Mouse (Mus musculus) cerebellum, adult 11-12 months (tissue): Measurements from ENCODE around the gene Macrod2.

Source experiments
- DNase-seq: peaks from one replicate; pipeline ENCODE4 v3.0.0; 2022

Gene Macrod2

GRCm38 (mm10) chr2:140819391-140820120, 424.4 kb downstream of the Macrod2 start:
- no peak for DNase-seq

DNA sequence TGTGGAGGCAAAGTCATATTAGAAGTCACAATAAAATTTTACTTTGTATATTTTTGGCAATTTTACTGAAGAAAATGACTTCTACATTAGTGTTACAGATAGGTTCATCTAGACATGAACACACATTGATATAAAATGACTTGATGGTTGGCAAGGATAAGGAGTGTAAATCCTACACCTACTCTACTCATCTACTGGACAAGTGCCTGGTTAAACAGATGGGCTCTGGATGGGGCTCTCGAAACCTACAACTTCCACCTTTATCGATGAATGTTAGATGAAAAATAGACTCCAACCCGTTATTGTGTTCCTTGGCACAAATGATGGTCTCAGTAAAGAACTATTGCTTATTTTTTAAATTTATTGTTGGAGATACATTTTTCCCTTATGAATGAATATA, 427.3 kb downstream of the Macrod2 start:
- peak; percentile 54 for DNase-seq

GRCm38 (mm10) chr2:140826241-140826640, 431.1 kb downstream of the Macrod2 start:
- DNase-seq = no peak

DNA sequence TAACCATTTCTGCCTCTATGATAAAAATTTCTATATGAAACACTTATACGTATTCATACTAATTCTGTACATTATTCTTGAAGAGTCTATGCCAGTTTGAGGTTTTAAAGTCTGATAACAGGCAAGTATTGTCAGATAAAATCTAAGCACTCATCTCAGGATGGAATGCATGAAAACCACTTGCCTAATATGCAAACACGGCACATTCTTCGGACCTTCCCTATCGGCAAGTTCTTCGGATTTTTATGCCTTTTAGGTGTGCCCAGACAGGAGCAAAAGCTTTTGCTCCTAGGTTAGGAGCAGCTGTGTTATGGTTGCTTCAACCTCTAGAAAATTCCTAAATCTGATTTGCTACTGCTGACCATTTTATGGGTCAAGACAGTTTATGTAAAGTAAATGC, 433.8 kb downstream of the Macrod2 start:
- no peak for DNase-seq

DNA sequence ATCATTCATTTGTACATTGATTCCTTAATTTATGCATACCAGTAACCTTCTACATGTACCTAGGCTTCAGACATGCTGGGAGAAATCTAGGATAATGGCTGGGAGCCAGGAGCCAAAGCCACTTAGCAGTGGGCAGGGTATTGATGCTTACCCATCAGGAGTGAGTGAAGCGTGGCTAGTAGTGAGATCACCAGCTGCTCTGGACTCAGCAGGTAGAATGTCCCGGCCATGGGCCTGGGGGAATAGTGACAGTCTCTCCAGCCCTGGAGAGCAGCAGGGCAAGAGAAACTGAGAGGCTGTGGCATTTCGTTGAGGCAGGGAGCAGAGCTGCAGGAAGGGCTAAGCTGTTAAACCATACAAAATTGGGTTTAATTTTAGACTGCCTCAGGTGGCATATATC, 435.0 kb downstream of the Macrod2 start:
- peak; percentile 64 for DNase-seq

- no peak for DNase-seq
Observed at GRCm38 (mm10) chr2:140839371-140839770, 444.3 kb downstream of the Macrod2 start.

DNA sequence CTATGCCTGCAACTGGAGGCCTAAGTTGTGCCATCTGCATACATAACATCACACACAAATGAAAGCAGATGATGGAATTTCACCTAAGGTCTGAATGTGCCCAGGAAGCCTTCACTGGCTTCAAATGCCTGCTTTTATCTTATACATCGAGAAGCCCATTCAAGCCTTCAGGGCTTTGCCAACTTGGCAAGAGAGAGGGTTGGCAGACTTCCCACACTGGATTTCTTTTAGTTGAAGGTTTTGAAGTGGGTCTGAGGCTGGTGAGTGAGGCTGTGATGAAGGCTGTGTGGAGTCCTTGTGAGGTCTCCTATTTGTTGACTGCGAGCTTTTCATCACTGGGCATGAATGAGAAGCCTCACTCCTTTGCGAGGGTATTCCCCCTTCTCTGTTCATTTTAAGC, 444.8 kb downstream of the Macrod2 start:
- peak; percentile 50 for DNase-seq

DNA sequence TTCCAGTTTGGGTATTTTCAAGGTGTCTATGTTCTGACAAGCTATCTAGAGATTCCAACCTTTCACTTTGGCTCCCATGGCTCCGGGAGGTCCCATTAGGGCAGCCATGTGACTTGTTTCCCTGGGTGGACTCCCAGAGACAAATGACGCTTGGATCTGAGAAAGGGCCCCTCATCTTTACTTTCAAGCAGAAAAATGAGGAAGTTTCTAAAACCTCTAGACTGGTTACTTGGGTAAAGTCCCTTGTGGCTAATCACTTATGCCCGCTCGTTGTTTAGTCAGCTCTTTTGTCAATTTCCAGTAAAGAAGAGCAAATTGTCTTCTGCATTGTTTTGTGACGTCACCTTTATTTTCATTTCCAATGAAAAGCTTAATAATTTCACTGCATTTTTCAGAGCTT, 448.9 kb downstream of the Macrod2 start:
- no peak for DNase-seq

DNA sequence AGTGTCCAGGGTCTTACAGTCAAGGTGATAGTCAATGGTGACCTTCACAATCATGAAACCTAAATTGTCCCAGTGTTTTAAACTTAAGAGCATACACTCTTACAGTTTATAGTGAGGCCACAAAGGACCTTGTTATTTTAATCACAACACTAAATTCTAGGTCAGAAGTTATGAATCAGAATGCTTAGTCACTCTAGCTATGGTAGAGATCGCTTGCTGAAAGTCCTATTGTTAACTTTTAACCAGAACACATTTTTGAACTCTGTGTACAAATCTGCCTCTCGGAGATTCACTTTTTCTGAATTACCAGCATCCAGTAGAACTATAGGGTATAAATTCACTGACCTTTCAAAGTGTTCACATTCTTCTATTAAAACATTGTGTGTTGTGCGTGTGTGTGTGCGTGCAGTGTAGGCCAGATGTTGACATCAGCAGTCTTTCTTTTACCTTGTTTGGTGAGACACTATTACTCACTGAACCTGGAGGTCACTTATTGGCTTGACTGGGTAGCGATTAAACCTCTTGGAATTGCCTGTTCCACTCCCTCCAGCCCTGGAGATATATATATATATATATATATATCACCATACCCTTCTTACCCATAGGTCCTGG, 452.8 kb downstream of the Macrod2 start:
- no peak for DNase-seq

- DNase-seq = no peak
Observed at GRCm38 (mm10) chr2:140853538-140853937, 458.4 kb downstream of the Macrod2 start.

DNA sequence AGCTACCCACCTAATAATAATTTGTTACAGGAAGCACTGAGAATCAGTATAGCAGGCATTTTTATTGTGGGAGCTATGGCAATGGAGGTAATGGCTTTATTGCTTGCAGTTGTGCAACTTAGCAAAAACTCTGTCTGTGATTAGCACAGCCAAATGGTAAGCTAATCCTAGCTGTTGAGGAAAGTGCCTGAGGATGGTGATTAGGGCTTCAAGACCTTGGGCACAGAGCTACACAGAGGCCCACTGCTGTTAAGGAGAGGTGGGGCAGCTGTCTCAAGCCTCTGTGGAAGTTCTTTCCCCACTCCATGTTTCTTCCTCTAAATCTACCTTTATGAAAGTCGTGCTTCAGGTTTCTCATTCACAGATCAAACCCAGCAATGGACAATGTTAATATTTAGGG, 466.2 kb downstream of the Macrod2 start:
- no peak for DNase-seq

GRCm38 (mm10) chr2:140862736-140863135, 467.6 kb downstream of the Macrod2 start:
- peak; percentile 16 for DNase-seq

GRCm38 (mm10) chr2:140865636-140866035, 470.5 kb downstream of the Macrod2 start:
- no peak for DNase-seq

DNA sequence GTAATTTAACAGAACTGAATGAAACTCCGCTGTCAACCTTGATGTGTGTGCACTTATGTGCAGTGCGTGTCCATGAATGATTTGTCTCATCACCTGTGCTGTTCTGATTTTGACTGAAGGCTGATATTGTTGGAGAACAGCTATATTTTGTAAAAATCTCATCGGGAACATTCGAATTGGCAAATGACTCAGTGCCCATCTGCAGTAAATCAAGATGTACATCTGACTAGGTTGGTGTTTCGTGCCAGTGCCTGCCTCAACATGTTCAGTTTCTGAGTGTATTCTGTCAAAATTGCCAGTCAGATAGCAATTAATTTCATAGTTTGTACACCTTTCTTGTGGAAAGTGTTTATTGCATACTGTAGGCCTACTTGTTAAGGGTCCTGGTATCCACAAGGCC, 472.0 kb downstream of the Macrod2 start:
- no peak for DNase-seq

DNA sequence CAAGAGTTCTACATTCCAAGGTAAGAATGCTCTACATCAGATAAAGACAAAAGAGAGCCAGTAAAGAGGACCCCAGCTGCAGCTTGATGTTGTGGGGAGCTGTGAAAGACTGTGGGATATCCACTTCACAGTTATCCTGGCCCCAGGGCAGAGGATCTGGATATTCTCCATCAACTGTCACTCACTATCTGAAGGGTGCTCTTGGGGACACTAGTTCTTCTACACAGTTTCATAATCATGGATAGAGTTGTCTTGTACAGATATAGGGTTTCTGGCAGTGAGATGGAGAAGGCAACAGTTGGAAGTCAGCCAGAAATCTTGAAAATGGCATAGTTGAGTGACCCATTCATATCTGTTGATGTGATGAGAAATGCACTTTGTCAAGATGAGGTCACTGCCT, 490.1 kb downstream of the Macrod2 start:
- no peak for DNase-seq

- DNase-seq = no peak
Observed at GRCm38 (mm10) chr2:140890683-140891082, 495.6 kb downstream of the Macrod2 start.

DNA sequence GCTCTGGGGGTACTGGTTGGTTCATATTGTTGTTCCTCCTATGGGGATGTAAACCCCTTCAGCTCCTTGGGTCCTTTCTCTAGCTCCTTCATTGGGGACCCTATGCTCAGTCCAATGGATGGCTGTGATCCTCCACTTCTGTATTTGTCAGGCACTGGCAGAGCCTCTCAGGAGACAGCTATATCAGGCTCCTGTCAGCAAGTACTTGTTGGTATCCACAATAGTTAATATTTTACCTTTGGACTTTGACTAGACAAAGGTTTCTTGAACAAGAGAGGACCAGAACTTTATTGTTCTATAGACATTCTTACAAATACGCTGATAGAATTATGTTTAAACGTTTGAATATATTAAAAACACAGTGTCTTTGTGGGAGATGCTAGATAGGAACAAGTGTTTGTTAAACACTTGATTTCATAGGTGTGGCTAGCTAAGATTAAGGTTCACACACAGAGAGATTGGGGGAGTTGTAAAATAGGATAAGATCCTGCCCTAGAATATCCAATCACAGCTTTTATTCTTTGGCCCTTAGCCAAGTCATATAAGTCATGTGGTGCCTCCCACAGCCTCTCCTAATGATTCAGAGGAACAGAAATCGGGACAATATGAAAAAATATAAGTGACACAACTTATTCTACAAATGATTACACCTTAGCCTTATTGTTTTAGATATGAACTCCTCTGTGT, 501.4 kb downstream of the Macrod2 start:
- no peak for DNase-seq

DNA sequence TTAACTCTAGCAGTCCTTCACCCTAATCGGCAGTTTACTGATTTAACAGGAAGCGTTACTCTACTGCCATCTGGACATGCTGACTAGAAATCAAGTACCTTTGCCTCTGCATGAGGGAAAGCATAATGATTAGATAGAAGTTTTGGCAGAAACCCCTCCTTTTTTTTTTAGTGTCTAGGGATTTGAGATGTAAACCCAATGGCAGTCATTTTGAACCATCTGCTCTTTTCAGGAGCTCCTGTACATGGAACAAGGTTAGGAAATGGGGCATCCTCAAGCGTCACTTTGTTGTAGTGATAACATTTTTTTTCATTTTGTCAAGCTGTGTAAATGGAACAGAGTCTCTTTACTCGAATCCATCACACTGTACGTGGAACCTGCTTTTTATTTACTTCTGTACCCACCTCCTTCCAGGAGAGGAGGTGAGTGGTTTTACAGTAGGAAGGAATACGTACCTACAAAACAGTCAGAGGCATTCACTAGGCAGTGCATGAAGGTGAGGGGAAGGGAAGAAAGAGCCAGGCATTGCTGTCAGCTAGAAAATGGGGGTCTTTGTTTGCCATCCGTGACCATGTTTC, 503.4 kb downstream of the Macrod2 start:
- no peak for DNase-seq

- no peak for DNase-seq
Observed at GRCm38 (mm10) chr2:140905331-140905730, 510.2 kb downstream of the Macrod2 start.

GRCm38 (mm10) chr2:140906123-140906522, 511.0 kb downstream of the Macrod2 start:
- no peak for DNase-seq

DNA sequence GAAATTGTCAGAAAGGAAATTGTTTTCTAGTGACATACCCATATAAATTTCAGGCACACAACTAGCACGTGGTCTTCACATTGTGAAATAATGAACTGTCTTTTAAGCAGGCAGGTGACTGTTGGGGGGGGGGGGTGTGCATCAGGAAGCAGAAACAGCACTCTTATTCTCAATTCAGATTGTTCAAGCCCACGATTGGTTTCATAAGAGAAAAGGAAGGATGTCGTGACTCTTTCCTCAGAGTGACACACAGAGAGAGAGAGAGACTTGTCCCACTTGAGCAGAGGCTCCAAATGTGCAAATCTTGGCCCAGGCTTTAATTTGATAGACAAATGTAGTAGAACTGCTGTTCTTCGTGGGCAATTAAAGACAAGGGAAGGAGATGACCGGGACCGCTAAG, 516.4 kb downstream of the Macrod2 start:
- DNase-seq = no peak

DNA sequence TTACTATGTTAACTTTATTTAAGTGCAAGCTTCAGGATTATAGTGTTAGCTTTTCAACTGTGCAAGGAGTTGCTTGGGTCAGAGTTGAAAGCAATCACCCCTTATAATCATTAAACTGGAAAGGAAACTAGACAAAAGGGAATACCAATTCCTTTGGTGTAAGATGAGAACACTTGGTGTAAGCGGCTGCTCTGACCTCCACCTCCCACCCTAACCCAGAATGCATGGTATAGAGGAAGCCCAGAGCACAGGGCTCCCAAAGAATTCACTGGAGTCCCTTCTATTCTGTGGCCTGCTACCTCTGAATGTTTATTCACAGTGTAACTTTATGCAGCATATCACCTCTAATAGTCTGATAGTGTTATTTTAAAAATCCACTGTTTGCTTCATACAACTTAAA, 517.1 kb downstream of the Macrod2 start:
- DNase-seq = no peak

GRCm38 (mm10) chr2:140912931-140913330, 517.8 kb downstream of the Macrod2 start:
- no peak for DNase-seq
